Mouse (Mus musculus) cortical plate, adult 2 months (tissue): ENCODE results near the gene Parp16.

Experiments used
- CTCF ChIP-seq: fragments of 200-500 bp; IDR thresholded peaks from 2 replicates; pipeline ENCODE4 v1.5.1; 2011; ENCODE audit warnings: mild to moderate bottlenecking, control low read depth, low read length; ENCODE audit not compliant: insufficient read depth; ENCODE audit errors: extremely low read depth
- POLR2A ChIP-seq: fragments of 200-500 bp; IDR thresholded peaks from 2 replicates; pipeline ENCODE4 v1.6.1; 2011; ENCODE audit warnings: mild to moderate bottlenecking, low read length, control low read depth; ENCODE audit not compliant: insufficient read depth; ENCODE audit errors: extremely low read depth

- no peak for TF ChIP-seq POLR2A
- TF ChIP-seq CTCF, result no peak
Observed at GRCm38 (mm10) chr9:65175939-65176871, 18.9 kb upstream of the Parp16 start.
